Mouse (Mus musculus) C2C12 (cell line): ENCODE results near the gene Cnr1.

ENCODE experiments used
- CTCF ChIP-seq: IDR thresholded peaks from one replicate; pipeline ENCODE4 v1.5.1; 2011; ENCODE audit not compliant: control insufficient read depth, insufficient read depth, insufficient read length
- FOSL1 ChIP-seq: IDR thresholded peaks from one replicate; pipeline ENCODE4 v1.8.0; 2011; ENCODE audit warnings: mild to moderate bottlenecking, low read length; ENCODE audit not compliant: poor library complexity, insufficient read depth, severe bottlenecking
- MAX ChIP-seq: IDR thresholded peaks from one replicate; pipeline ENCODE4 v1.6.1; 2011; ENCODE audit warnings: mild to moderate bottlenecking, control low read depth
- MYOD1 ChIP-seq: IDR thresholded peaks from one replicate; pipeline ENCODE4 v1.6.1; 2011; ENCODE audit warnings: low read depth; ENCODE audit not compliant: control insufficient read depth, insufficient read length
- MYOG ChIP-seq: IDR thresholded peaks from one replicate; pipeline ENCODE4 v1.6.1; 2011; ENCODE audit not compliant: control insufficient read depth, insufficient read length; ENCODE audit errors: extremely low read depth
- USF1 ChIP-seq: IDR thresholded peaks from one replicate; pipeline ENCODE4 v1.6.1; 2011; ENCODE audit warnings: low read depth, mild to moderate bottlenecking, control low read depth, moderate library complexity

DNA sequence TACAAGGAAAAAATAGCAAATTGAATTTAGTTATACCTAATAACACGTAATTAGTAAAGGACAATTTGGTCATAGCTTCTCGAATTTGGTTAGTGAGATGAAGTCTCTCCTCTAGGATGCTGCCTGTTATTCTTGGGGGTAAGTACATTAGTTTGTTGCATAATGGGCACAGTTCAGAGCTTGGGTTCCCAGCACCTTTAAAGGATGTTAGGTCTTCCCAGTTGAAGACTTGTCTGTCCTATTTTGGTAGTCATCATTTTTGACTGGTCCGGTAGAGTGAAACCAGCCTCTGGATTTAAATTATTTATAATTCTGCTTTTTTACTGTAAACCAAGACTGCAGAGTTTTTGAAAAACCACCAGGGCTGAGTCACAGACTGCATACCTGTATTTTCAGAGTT is 3.3 kb downstream of the Cnr1 start:
- TF ChIP-seq MAX = no peak
- no peak for TF ChIP-seq CTCF
- no peak for TF ChIP-seq MYOD1
- TF ChIP-seq USF1 = no peak
- no peak for TF ChIP-seq FOSL1
- no peak for TF ChIP-seq MYOG
